Mouse (Mus musculus) CD8-positive naive resting alpha-beta T cell, adult 2 months (primary cell): ENCODE measurements around the gene Mcm10.

ENCODE experiments used
- DNase-seq, 2 experiments: peaks; one replicate each; pipeline ENCODE4 v3.0.0; 2022; ENCODE audit warnings: low read depth in 2 of 2, low spot score in 2 of 2

The Mcm10 gene

DNA sequence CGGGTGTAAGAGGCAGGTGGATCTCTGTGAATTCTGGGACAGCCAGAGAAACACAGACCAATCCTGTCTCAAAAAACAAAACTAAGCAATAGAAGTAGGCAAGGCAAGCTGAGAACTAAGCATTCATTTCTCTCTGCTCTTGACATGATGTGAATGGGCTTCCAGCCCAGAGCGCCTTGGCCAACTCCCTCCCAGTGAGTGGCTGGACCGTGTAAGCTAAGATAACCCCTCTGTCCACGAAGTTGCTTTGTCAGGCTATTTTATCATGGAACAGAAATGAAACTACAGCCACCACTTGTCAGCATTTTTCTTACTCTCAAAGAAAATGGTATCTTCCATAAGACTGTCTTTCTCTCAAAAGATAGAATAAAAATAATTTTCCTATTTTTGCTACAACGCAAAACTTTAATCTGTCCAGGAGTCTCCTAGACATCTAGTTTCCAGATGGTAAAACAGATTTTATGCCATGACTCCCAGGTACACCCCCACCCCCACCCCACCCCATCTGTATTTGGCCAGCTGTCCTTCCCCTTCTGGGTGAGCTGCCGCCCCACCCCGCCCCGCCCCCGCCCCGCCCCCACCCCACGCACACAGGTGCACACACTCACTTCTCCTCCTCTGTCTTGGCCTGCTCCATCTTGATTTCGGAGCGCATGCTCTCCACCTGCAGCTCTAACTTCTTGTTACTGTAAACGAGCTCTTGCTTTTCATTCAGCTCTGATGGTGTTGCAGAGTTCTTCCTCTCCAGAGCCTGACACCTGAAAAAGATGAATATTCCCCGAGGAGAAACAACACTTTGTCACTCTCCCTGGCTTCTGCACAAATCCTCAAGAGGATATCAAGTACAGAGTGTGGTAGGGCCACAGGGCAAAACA lies 21.2 kb upstream of the Mcm10 start:
- DNase-seq = no peak

GRCm38 (mm10) chr2:5032665-5033064 lies 20.1 kb upstream of the Mcm10 start:
- no peak for DNase-seq

GRCm38 (mm10) chr2:5031215-5031614 lies 18.6 kb upstream of the Mcm10 start:
- DNase-seq = no peak

GRCm38 (mm10) chr2:5029808-5030207 lies 17.2 kb upstream of the Mcm10 start:
- DNase-seq = no peak

DNA sequence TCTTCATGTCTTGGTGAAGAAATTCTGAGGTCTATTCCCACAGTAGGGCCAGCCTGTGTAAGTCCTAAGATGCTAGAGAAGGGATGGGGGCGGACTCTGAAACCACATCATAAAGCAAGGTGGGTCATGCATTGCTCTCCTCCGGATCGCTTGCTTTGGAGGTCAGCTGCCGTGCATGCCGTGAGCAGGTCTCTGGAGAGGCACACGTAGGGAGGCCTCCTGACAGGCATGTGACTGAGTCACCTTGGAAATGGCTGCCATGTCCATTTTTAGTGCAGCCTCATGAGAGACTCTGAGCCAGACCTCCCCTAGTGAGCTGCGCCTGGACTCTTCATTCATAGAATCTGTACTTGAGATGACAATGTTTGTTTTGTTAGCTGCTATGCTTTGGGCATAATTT lies 15.5 kb upstream of the Mcm10 start:
- no peak for DNase-seq

GRCm38 (mm10) chr2:5027057-5027456 lies 14.5 kb upstream of the Mcm10 start:
- no peak for DNase-seq

DNA sequence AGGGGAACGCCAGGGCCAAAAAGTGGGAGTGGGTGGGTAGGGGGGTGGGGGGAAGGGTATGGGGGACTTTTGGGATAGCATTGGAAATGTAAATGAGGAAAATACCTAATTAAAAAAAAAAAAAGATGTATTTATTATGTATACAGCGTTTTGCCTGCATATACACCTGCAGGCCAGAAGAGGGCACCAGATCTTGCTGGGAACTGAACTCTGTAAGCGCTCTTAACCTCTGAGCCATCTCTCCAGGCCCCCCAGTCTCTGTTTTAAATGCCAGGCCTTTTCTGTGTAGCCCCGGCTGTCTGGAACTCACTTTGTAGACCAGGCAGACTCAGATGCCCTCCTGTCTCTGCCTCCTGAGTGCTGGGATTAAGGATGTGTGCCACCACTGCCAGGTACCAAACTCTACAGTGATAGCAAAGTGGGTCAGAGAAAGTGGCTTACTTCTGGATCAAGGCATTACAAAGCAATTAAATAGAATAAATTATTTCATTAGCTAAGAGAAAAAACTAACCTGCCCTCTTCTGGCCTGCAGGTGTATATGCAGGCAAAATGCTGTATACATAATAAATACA lies 12.7 kb upstream of the Mcm10 start:
- peak in 1 of 2 experiments; percentile 6 for DNase-seq

DNA sequence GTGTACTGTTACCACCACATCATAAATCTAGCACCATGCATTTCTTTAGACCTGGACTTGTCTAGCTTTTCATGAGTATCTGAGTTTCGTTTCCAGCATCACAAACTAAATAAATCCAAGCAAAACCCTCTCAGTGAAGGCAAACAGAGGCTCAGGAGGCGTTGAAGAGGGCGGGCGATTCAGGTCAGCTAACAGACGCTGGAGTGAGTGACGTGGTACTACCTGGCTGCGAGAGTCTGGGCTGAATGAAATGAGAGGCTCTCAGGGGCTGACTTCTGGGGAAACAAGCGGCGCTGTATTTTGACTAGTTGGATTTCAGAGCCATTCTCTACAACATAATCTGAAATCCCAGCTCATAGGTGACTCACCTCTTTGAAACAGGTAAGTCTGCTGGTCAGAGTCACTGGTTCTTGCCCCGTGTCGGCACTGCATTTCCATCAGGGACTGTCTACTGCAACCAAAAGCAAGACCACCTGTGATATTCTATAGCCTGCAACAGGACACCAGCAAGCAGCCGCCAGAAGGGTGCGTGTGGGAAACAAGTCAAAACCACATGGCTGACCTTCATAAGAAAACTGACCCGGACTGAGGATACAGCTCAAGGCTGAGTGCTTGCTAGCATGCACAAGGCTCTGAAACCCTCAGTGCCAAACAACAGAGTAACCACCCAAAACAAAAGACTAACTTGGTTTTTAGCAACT lies 11.3 kb upstream of the Mcm10 start:
- no peak for DNase-seq

GRCm38 (mm10) chr2:5023275-5023674 lies 10.7 kb upstream of the Mcm10 start:
- DNase-seq = no peak

GRCm38 (mm10) chr2:5019708-5020107 lies 7.1 kb upstream of the Mcm10 start:
- DNase-seq = no peak

GRCm38 (mm10) chr2:5016922-5017321 lies 4.3 kb upstream of the Mcm10 start:
- DNase-seq = no peak

GRCm38 (mm10) chr2:5015527-5015926 lies 2.9 kb upstream of the Mcm10 start:
- DNase-seq = no peak

- no peak for DNase-seq
Measured at GRCm38 (mm10) chr2:5014616-5015015, 2.0 kb upstream of the Mcm10 start.

- no peak for DNase-seq
Measured at GRCm38 (mm10) chr2:5011898-5012490, 597 bp downstream of the Mcm10 start.

GRCm38 (mm10) chr2:5007107-5007506 lies 5.5 kb downstream of the Mcm10 start:
- DNase-seq = no peak

- no peak for DNase-seq
Measured at GRCm38 (mm10) chr2:5001266-5001665, 11.3 kb downstream of the Mcm10 start.

GRCm38 (mm10) chr2:4998905-4999304 lies 13.7 kb downstream of the Mcm10 start:
- no peak for DNase-seq

DNA sequence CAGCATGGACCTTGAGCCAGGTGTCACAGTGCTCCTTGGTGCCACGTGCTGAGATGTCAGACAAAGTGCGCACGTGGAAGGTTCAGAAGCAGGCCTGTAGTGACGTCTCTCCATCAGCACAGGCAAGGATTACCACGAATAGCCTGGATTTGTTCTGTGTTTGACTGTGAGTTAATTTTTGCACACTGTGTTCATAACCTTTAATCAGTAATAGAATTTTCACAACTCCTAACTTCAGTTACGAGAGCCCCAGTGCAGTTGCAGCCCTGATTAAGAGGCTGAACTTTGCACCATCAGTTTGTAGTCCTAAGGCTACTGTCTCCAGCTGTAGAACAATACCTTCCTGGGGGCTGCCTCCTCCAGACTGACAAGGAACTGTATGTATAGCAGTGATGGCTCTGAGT lies 16.2 kb downstream of the Mcm10 start:
- no peak for DNase-seq

- DNase-seq = no peak
Measured at GRCm38 (mm10) chr2:4995646-4996045, 16.9 kb downstream of the Mcm10 start.

GRCm38 (mm10) chr2:4994436-4994835 lies 18.2 kb downstream of the Mcm10 start:
- DNase-seq = no peak

GRCm38 (mm10) chr2:4993584-4993983 lies 19.0 kb downstream of the Mcm10 start:
- no peak for DNase-seq
